Mouse (Mus musculus): Measurements from ENCODE around the gene Zfpl1. TPM values are rescaled to one million over a fixed set of nuclear protein-coding genes. Genes with fewer than 3 reads are reported as not detected.

The Zfpl1 gene
- polyA plus RNA-seq, 1 experiment from 2014 or later: 28.5 TPM

- H3K4me2 ChIP-seq: peak overlapping the region; percentile 95
- H3K36me3 ChIP-seq: peaks cover 68% of the 10 kb centered on the region
- no peaks in the 10 kb centered on the region for H3K27me3 ChIP-seq (replicated peaks)
- peaks cover 35% of the 10 kb centered on the region for H3K4me1 ChIP-seq
- peak; percentile 3; the same call in 1 of the 2 replicates for ATAC-seq
- no peaks in the 10 kb centered on the region for H3K9me3 ChIP-seq (replicated peaks)
- peak overlapping the region; percentile 97 for H3K27ac ChIP-seq
- peak overlapping the region; percentile 88 for H3K9ac ChIP-seq
- WGBS (ENCODE audit: insufficient replicate concordance): 9% methylated on average over 8 of the region's 8 CpGs
- peak overlapping the region; percentile 79 for H3K4me3 ChIP-seq
Measured at GRCm38 (mm10) chr19:6118677-6119185, 34.0 kb upstream of the Zfpl1 start.

- ATAC-seq: peak; percentile 82
- Histone ChIP-seq H3K4me2 (peak within 1 kb of the TSS; percentile 95), H3K27me3 (replicated peaks) (no peaks in the 10 kb centered on the region), H3K27ac (peak within 1 kb of the TSS; percentile 97), H3K4me1 (peaks cover 31% of the 10 kb centered on the region), H3K36me3 (peaks cover 63% of the 10 kb centered on the region), H3K4me3 (peak within 1 kb of the TSS; percentile 79), H3K9ac (peak within 1 kb of the TSS; percentile 88), H3K9me3 (replicated peaks) (no peaks in the 10 kb centered on the region)
- under 1% methylated on average over 76 of the region's 77 CpGs for whole genome bisulfite sequencing (ENCODE audit: insufficient replicate concordance)
Measured at GRCm38 (mm10) chr19:6117986-6118676, 33.4 kb upstream of the Zfpl1 start, which contains the start of gene Sac3d1. TSS of gene Sac3d1 (minus strand) at chr19:6118650.

- Histone ChIP-seq H3K4me2 (peak overlapping the region; percentile 95), H3K9me3 (replicated peaks) (no peaks in the 10 kb centered on the region), H3K36me3 (peaks cover 64% of the 10 kb centered on the region), H3K4me3 (peak overlapping the region; percentile 79), H3K27me3 (replicated peaks) (no peaks in the 10 kb centered on the region), H3K27ac (peak overlapping the region; percentile 97), H3K9ac (peak overlapping the region; percentile 88), H3K4me1 (peaks cover 31% of the 10 kb centered on the region)
- no peak for ATAC-seq
- 2% methylated on average over 32 of the region's 32 CpGs for WGBS (ENCODE audit: insufficient replicate concordance)
Measured at GRCm38 (mm10) chr19:6117346-6117985, 32.7 kb upstream of the Zfpl1 start.

- no peaks in the 10 kb centered on the region for H3K9me3 ChIP-seq (replicated peaks)
- peak overlapping the region; percentile 88 for H3K9ac ChIP-seq
- H3K4me1 ChIP-seq: peaks cover 26% of the 10 kb centered on the region
- H3K27me3 ChIP-seq (replicated peaks): no peaks in the 10 kb centered on the region
- no peak for ATAC-seq
- peak overlapping the region; percentile 95 for H3K4me2 ChIP-seq
- peaks cover 56% of the 10 kb centered on the region for H3K36me3 ChIP-seq
- peak overlapping the region; percentile 79 for H3K4me3 ChIP-seq
- H3K27ac ChIP-seq: no peak overlapping the region
- WGBS (ENCODE audit: insufficient replicate concordance): 86% methylated on average over 15 of the region's 15 CpGs
Measured at GRCm38 (mm10) chr19:6116113-6116850, 31.5 kb upstream of the Zfpl1 start.

DNA sequence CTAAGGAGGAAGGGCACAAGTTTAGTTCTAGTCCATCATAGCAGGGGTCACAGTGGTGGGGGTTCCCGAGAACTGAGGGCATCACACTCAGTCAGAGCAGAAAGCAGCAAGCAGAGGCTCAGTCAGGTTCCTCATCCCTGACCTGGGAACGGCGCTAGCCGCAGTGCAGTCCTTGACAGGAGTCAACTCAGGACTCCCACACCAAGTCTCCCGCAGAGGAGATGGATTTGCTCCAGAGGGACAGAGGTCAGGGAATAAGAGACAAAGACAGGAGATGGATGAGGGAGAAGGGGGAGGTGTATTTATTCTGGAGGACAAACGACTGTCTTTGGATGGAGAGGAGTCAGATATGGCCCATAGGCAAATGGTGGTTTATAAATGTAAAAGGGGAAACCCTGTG is 28.4 kb upstream of the Zfpl1 start:
- no peaks in the 10 kb centered on the region for H3K9me3 ChIP-seq (replicated peaks)
- peaks cover 18% of the 10 kb centered on the region for H3K4me1 ChIP-seq
- no peaks in the 10 kb centered on the region for H3K27me3 ChIP-seq (replicated peaks)
- no peak for ATAC-seq
- 71% methylated on average over 6 of the region's 6 CpGs for WGBS (ENCODE audit: insufficient replicate concordance)
- H3K27ac ChIP-seq: no peak overlapping the region
- H3K36me3 ChIP-seq: peaks cover 36% of the 10 kb centered on the region
- no peak overlapping the region for H3K4me3 ChIP-seq
- no peak overlapping the region for H3K9ac ChIP-seq
- H3K4me2 ChIP-seq: no peak overlapping the region

DNA sequence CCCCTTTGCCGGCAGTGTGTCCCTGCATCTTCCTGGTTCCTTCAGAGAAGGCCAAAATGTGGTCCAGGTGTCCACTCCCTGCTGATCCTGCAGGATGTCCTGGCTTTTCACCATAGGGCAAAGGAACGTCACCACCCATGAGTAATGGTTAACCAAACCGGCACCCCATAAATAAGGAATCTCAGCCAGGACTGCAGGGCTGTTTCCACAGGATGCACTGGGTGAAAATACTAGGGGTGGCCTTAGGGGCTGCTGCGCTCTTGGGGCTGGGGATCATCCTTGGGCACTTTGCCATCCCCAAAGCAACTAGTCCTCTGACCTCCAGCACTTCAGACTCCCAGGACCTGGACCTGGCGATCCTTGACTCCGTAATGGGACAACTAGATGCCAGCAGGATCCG is 20.8 kb upstream of the Zfpl1 start, which contains the start of gene Naaladl1:
Naaladl1 (plus strand) TSS at position 197 of the 400 bp plus-strand sequence.
- H3K36me3 ChIP-seq: no peaks in the 10 kb centered on the region
- no peak within 1 kb of the TSS for H3K4me3 ChIP-seq
- 0 out of 2 replicates have a peak within 1 kb of the TSS, but pooled peaks have one; percentile 8 for H3K27ac ChIP-seq
- peaks cover 43% of the 10 kb centered on the region for H3K4me1 ChIP-seq
- H3K9me3 ChIP-seq (replicated peaks): no peaks in the 10 kb centered on the region
- no peak within 1 kb of the TSS; the same call in 1 of the 2 replicates for H3K4me2 ChIP-seq
- no peaks in the 10 kb centered on the region for H3K27me3 ChIP-seq (replicated peaks)
- WGBS (ENCODE audit: insufficient replicate concordance): 87% methylated on average over 7 of the region's 7 CpGs
- no peak for ATAC-seq
- H3K9ac ChIP-seq: no peak within 1 kb of the TSS

- 28% methylated on average over 4 of the region's 4 CpGs for WGBS (ENCODE audit: insufficient replicate concordance)
- H3K27ac ChIP-seq: 0 out of 2 replicates have a peak overlapping the region, but pooled peaks have one; percentile 8
Measured at GRCm38 (mm10) chr19:6104476-6104875, 19.7 kb upstream of the Zfpl1 start.

DNA sequence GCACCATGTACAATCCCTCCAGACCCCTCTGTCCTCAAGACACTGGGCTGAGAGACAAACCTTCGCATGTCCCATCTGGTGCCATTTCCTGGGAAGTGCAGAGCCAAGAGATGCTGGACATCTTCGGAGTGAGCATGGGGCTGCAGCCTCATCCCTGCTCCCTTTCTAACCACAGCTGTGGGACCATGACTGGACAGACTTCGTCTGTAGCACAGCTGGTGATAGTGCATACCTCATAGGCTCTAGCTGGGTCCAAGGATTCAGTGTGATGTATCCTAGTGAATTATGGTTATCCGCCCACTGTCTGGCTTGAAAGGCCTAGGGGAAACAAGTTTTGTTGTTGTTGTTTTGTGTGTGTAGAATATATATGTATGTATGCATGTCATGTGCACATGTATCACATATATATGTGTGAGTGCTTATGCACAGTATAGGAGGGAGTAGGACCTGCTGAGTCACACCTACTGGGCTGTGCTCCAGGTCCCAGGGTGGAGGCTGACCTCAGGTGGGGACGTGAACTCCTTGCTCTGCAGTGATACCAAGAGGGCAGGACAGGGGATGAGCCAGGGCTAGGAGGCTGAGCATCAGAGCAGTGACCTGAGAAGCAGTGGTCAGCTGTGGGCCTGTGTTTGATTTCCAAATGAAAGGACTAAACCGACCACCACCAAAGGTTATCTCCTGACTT is 17.6 kb upstream of the Zfpl1 start:
- no peak overlapping the region for H3K4me3 ChIP-seq
- 68% methylated on average over 6 of the region's 6 CpGs for WGBS (ENCODE audit: insufficient replicate concordance)
- no peaks in the 10 kb centered on the region for H3K27me3 ChIP-seq (replicated peaks)
- peaks cover 53% of the 10 kb centered on the region for H3K4me1 ChIP-seq
- no peak overlapping the region for H3K4me2 ChIP-seq
- no peak overlapping the region for H3K9ac ChIP-seq
- H3K9me3 ChIP-seq (replicated peaks): no peaks in the 10 kb centered on the region
- H3K27ac ChIP-seq: peak overlapping the region; percentile 52
- peaks cover 28% of the 10 kb centered on the region for H3K36me3 ChIP-seq
- peak; percentile 87 for ATAC-seq

More at GRCm38 (mm10) chr19:6104476-6104875, 19.7 kb upstream of the Zfpl1 start:
- H3K9ac ChIP-seq: no peak overlapping the region
- H3K9me3 ChIP-seq (replicated peaks): no peaks in the 10 kb centered on the region
- no peak overlapping the region for H3K4me2 ChIP-seq
- no peaks in the 10 kb centered on the region for H3K27me3 ChIP-seq (replicated peaks)
- no peak for ATAC-seq
- H3K4me1 ChIP-seq: peaks cover 51% of the 10 kb centered on the region
- peaks cover 8% of the 10 kb centered on the region; the same call in 1 of the 2 replicates for H3K36me3 ChIP-seq
- H3K4me3 ChIP-seq: no peak overlapping the region

DNA sequence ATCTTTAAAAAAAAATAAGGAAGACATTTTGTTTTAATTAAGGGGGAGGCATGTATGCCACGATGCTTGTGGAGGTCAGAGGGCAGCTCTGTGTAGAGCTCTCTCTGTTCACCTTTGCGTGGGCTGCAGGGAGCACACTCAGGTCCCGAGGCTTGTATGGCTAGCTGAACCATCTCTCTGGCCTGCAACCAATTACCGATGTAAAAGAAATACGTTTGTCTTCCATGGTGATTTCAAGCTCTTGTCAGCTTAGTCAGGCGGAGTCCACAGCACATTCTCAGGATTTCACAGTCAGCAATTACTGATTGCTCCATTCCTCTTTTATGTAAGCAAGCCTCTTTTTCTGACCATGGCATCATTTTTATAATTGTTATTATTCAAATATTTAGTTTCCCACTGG is 16.4 kb upstream of the Zfpl1 start:
- Histone ChIP-seq H3K27me3 (replicated peaks) (no peaks in the 10 kb centered on the region), H3K9me3 (replicated peaks) (no peaks in the 10 kb centered on the region), H3K36me3 (peaks cover 34% of the 10 kb centered on the region), H3K27ac (no peak overlapping the region), H3K4me1 (peaks cover 50% of the 10 kb centered on the region), H3K4me3 (no peak overlapping the region), H3K4me2 (no peak overlapping the region), H3K9ac (no peak overlapping the region)
- ATAC-seq: no peak
- WGBS (ENCODE audit: insufficient replicate concordance): 76% methylated on average over 6 of the region's 6 CpGs

GRCm38 (mm10) chr19:6097847-6098246 is 13.1 kb upstream of the Zfpl1 start:
- Histone ChIP-seq H3K27me3 (replicated peaks) (no peaks in the 10 kb centered on the region), H3K4me1 (peaks cover 28% of the 10 kb centered on the region), H3K4me2 (no peak overlapping the region), H3K27ac (no peak overlapping the region), H3K36me3 (peaks cover 67% of the 10 kb centered on the region), H3K9me3 (replicated peaks) (no peaks in the 10 kb centered on the region), H3K9ac (no peak overlapping the region), H3K4me3 (no peak overlapping the region)
- no peak for ATAC-seq
- WGBS (ENCODE audit: insufficient replicate concordance): 58% methylated on average over 3 of the region's 3 CpGs

- Histone ChIP-seq H3K4me2 (no peak within 1 kb of the TSS), H3K4me3 (no peak within 1 kb of the TSS), H3K27ac (no peak within 1 kb of the TSS), H3K9ac (no peak within 1 kb of the TSS), H3K4me1 (peaks cover 4% of the 10 kb centered on the region; the same call in 1 of the 2 replicates), H3K9me3 (replicated peaks) (no peaks in the 10 kb centered on the region), H3K36me3 (peaks cover 93% of the 10 kb centered on the region), H3K27me3 (replicated peaks) (no peaks in the 10 kb centered on the region)
- 82% methylated on average over 7 of the region's 7 CpGs for WGBS (ENCODE audit: insufficient replicate concordance)
- ATAC-seq: no peak
Measured at GRCm38 (mm10) chr19:6094119-6094518, 9.4 kb upstream of the Zfpl1 start, which contains the start of gene AC131692.1. TSS of gene AC131692.1 (plus strand) at chr19:6094419.
